Mouse (Mus musculus) thymus, postnatal 0 days (tissue): Measurements from ENCODE around the gene Slc12a6. TPM values are rescaled to one million over a fixed set of nuclear protein-coding genes. Genes with fewer than 3 reads are reported as not detected.

ENCODE experiments used
- DNase-seq: peaks from one replicate; pipeline ENCODE4 v3.0.0-alpha.2; 2015; ENCODE audit warnings: low spot score
- polyA plus RNA-seq: library from polyadenylated mRNA; unstranded; fragments of >200 nt; fragmentation: Nextera tagmentation; extraction: Ambion mirVana; gene quantifications from 2 replicates; pipeline ENCODE4 v1.2.1, GENCODE M21; 2015

Gene Slc12a6
- polyA plus RNA-seq, 1 experiment from 2014 or later, result 19.4 TPM

- no peak for DNase-seq
These were observed 115.6 kb downstream of the Slc12a6 start for GRCm38 (mm10) chr2:112381219-112381618.

- DNase-seq, result no peak
These were observed 125.2 kb downstream of the Slc12a6 start for GRCm38 (mm10) chr2:112390843-112391242.

GRCm38 (mm10) chr2:112391346-112392000, 125.8 kb downstream of the Slc12a6 start:
- DNase-seq, result no peak

- DNase-seq, result no peak
These were observed 127.1 kb downstream of the Slc12a6 start for GRCm38 (mm10) chr2:112392689-112393088.

GRCm38 (mm10) chr2:112393958-112394357, 128.3 kb downstream of the Slc12a6 start:
- DNase-seq, result no peak

- no peak for DNase-seq
These were observed 131.0 kb downstream of the Slc12a6 start for GRCm38 (mm10) chr2:112396649-112397048.

GRCm38 (mm10) chr2:112407030-112407429, 141.4 kb downstream of the Slc12a6 start:
- DNase-seq, result no peak

Other genes with a start within 250 kb of the Slc12a6 start
- not detected in 2 replicates for gene Olfr1311, start 241.4 kb upstream of the Slc12a6 start, polyA plus RNA-seq
- not detected in 2 replicates for gene Olfr1312, start 215.6 kb upstream of the Slc12a6 start, polyA plus RNA-seq
- gene Olfr1313, start 188.0 kb upstream of the Slc12a6 start, polyA plus RNA-seq, result not detected in 2 replicates
- not detected in 2 replicates for gene Olfr1314, start 169.0 kb upstream of the Slc12a6 start, polyA plus RNA-seq
- not detected in 2 replicates for gene Olfr1315-ps1, start 150.4 kb upstream of the Slc12a6 start, polyA plus RNA-seq
- gene Olfr1316, start 130.8 kb upstream of the Slc12a6 start, polyA plus RNA-seq, result not detected in 2 replicates
- not detected in 2 replicates for gene Olfr1317, start 125.5 kb upstream of the Slc12a6 start, polyA plus RNA-seq
- gene Olfr1318, start 111.6 kb upstream of the Slc12a6 start, polyA plus RNA-seq, result 0.09 TPM in 1 of 2 replicates, not detected in the other
- gene Lpcat4, start 26.4 kb upstream of the Slc12a6 start, polyA plus RNA-seq, result 8.1 and 11.4 TPM in 2 replicates
- 0.04 and 0.08 TPM in 2 replicates for gene Nutm1, start 6.5 kb upstream of the Slc12a6 start, polyA plus RNA-seq
- 283 and 333 TPM in 2 replicates for gene Nop10, start 3.9 kb upstream of the Slc12a6 start, polyA plus RNA-seq
- gene Gm21985, start 489 bp downstream of the Slc12a6 start, polyA plus RNA-seq, result not detected in 2 replicates
- 123 and 127 TPM in 2 replicates for gene Emc4, start 102.2 kb downstream of the Slc12a6 start, polyA plus RNA-seq
- gene Katnbl1, start 113.4 kb downstream of the Slc12a6 start, polyA plus RNA-seq, result 33.1 and 33.2 TPM in 2 replicates
- 25.0 and 25.2 TPM in 2 replicates for gene Emc7, start 189.2 kb downstream of the Slc12a6 start, polyA plus RNA-seq
- gene Chrm5, start 214.9 kb downstream of the Slc12a6 start, polyA plus RNA-seq, result not detected in 2 replicates
- gene Aven, start 227.1 kb downstream of the Slc12a6 start, polyA plus RNA-seq, result 5.2 and 6.0 TPM in 2 replicates